In the genomic region with DNA sequence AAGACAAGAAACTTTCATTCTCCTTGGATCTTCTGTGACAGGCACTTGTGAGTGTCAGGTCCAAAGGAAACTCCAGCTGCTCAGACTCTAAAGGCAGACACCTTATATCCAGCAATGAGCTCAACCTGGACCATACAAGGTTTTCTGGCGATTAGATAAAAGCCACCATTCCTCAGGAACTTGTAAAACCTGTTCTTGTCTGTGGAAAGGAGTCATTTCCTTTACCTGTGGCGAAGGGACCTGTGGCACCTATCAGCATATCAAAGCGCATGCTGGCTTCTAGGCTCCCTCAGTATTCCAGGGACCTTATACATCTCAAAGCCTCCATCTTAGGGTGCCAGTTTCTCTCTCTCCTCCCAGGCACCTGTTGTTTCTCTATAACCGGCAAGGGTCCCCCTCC, we compare ENCODE assay signal across 24 mouse cellular contexts. TPM values are rescaled to one million over a fixed set of nuclear protein-coding genes. Genes with fewer than 3 reads are reported as not detected.
A peak's percentile ranks its signal among the peaks of the same experiment; 100 is the strongest.
DNase-seq lines count a peak whose midpoint lies in the region; ATAC-seq and TF ChIP-seq lines count a peak whose summit lies in the region.
"Had no signal": no experiment of that assay in that cellular context is flagged by ENCODE, and none has a peak within 500 bp of the region (broad histone marks: within the 10 kb centered on the region; RNA-seq: fewer than 3 reads in every experiment).

No protein-coding gene starts in this region.

- peak; percentile 27 for DNase-seq in R1 (ENCODE audit: low read depth, low spot score)
- no peak for DNase-seq in midbrain, embryonic 14.5 days
- DNase-seq: adrenal gland, adult 8-10 months; adrenal gland, postnatal 25 days; cerebellum, adult 18-20 months; cerebellum, adult 9-10 months; cerebellum, postnatal 14 days; gastrocnemius, postnatal 10 days; gastrocnemius, postnatal 36 days; heart, adult 2 months had no signal

- H3K9ac ChIP-seq in intestine, embryonic 15.5 days = no peak overlapping the region
- no peak overlapping the region for H3K9ac ChIP-seq in stomach, embryonic 16.5 days (ENCODE audit: low read length)
- no peak overlapping the region for H3K9ac ChIP-seq in midbrain, embryonic 14.5 days (replicated peaks; ENCODE audit: low read length)
- no peak overlapping the region for H3K9ac ChIP-seq in hindbrain, embryonic 13.5 days
- H3K9ac ChIP-seq: forebrain, embryonic 13.5 days; hindbrain, embryonic 14.5 days had no signal

- H3K9me3 ChIP-seq in intestine, embryonic 15.5 days = no peaks in the 10 kb centered on the region
- no peaks in the 10 kb centered on the region for H3K9me3 ChIP-seq in stomach, embryonic 16.5 days (replicated peaks; ENCODE audit: control insufficient read depth, low read length)
- H3K9me3 ChIP-seq in midbrain, embryonic 14.5 days (ENCODE audit: control insufficient read depth, low read length) = no peaks in the 10 kb centered on the region
- no peaks in the 10 kb centered on the region for H3K9me3 ChIP-seq in hindbrain, embryonic 13.5 days
- H3K9me3 ChIP-seq: forebrain, embryonic 10.5 days; forebrain, embryonic 13.5 days; hindbrain, embryonic 10.5 days had no signal

- TF ChIP-seq CTCF in small intestine, adult 2 months (IDR thresholded peaks at IDR 0.05; ENCODE audit: extremely low read depth, insufficient read length, insufficient replicate concordance, low read depth, low read length) = no peak

- WGBS in intestine, embryonic 15.5 days = 37% methylated on average over 4 of the region's 4 CpGs
- WGBS in small intestine, adult 2 months = 25% methylated on average over 4 of the region's 4 CpGs
- 40% methylated on average over 4 of the region's 4 CpGs for WGBS in stomach, embryonic 16.5 days
- WGBS in midbrain, embryonic 14.5 days = 42% methylated on average over 4 of the region's 4 CpGs
- WGBS in hindbrain, embryonic 13.5 days = 42% methylated on average over 4 of the region's 4 CpGs

- peaks cover 8% of the 10 kb centered on the region for H3K4me1 ChIP-seq in intestine, embryonic 15.5 days (replicated peaks)
- peaks cover 15% of the 10 kb centered on the region; the same call in 1 of the 2 replicates for H3K4me1 ChIP-seq in small intestine, adult 2 months (ENCODE audit: control insufficient read depth, insufficient read depth, insufficient read length, low read length)
- 0 out of 2 replicates have a peak, but pooled peaks cover 2% of the 10 kb centered on the region for H3K4me1 ChIP-seq in stomach, embryonic 16.5 days (ENCODE audit: control insufficient read depth, insufficient read depth, low read length)
- no peaks in the 10 kb centered on the region for H3K4me1 ChIP-seq in midbrain, embryonic 14.5 days (ENCODE audit: control insufficient read depth, insufficient read depth, low read length)
- H3K4me1 ChIP-seq in hindbrain, embryonic 13.5 days (replicated peaks) = peaks cover 4% of the 10 kb centered on the region; the same call in 1 of the 2 replicates
- H3K4me1 ChIP-seq: forebrain, embryonic 10.5 days; forebrain, embryonic 13.5 days had no signal

- peak; percentile 77 for ATAC-seq in intestine, embryonic 15.5 days
- ATAC-seq in stomach, embryonic 16.5 days (ENCODE audit: insufficient read depth, low FRiP score) = peak; percentile 70
- no peak for ATAC-seq in midbrain, embryonic 14.5 days (ENCODE audit: low FRiP score, low TSS enrichment)
- ATAC-seq in hindbrain, embryonic 13.5 days (ENCODE audit: low FRiP score) = no peak
- ATAC-seq in megakaryocyte progenitor cell, adult 5-6 weeks (replicated peaks; ENCODE audit: poor library complexity) = no peak
- ATAC-seq: activated CD4-positive, CD25-positive, alpha-beta regulatory T cell, adult 4 months; CD4-positive, CD25-positive, alpha-beta regulatory T cell, adult 4 months; forebrain, embryonic 13.5 days; forebrain, embryonic 16.5 days; hindbrain, postnatal 0 days had no signal

- H3K36me3 ChIP-seq in intestine, embryonic 15.5 days = no peaks in the 10 kb centered on the region
- no peaks in the 10 kb centered on the region for H3K36me3 ChIP-seq in small intestine, adult 2 months (ENCODE audit: control insufficient read depth, insufficient read depth, low read length)
- H3K36me3 ChIP-seq in stomach, embryonic 16.5 days (ENCODE audit: control insufficient read depth, insufficient read depth, low read length) = no peaks in the 10 kb centered on the region
- no peaks in the 10 kb centered on the region for H3K36me3 ChIP-seq in midbrain, embryonic 14.5 days (ENCODE audit: control insufficient read depth, insufficient read depth, low read length)
- no peaks in the 10 kb centered on the region for H3K36me3 ChIP-seq in hindbrain, embryonic 13.5 days
- H3K36me3 ChIP-seq: forebrain, embryonic 10.5 days; hindbrain, embryonic 10.5 days had no signal

- H3K27me3 ChIP-seq in intestine, embryonic 15.5 days (replicated peaks) = no peaks in the 10 kb centered on the region
- H3K27me3 ChIP-seq in small intestine, adult 2 months (ENCODE audit: control insufficient read depth, insufficient read depth, low read length) = no peaks in the 10 kb centered on the region
- no peaks in the 10 kb centered on the region for H3K27me3 ChIP-seq in stomach, embryonic 16.5 days (ENCODE audit: control insufficient read depth, insufficient read depth, low read length)
- no peaks in the 10 kb centered on the region for H3K27me3 ChIP-seq in midbrain, embryonic 14.5 days (ENCODE audit: control insufficient read depth, insufficient read depth, low read length)
- H3K27me3 ChIP-seq in hindbrain, embryonic 13.5 days = no peaks in the 10 kb centered on the region
- H3K27me3 ChIP-seq: forebrain, embryonic 13.5 days had no signal

- peak overlapping the region; percentile 49 for H3K27ac ChIP-seq in intestine, embryonic 15.5 days
- 0 out of 2 replicates have a peak overlapping the region, but pooled peaks have one; percentile 12 for H3K27ac ChIP-seq in small intestine, adult 2 months (ENCODE audit: insufficient read depth, low read depth, low read length)
- peak overlapping the region; percentile 77 for H3K27ac ChIP-seq in stomach, embryonic 16.5 days (ENCODE audit: low read length)
- H3K27ac ChIP-seq in midbrain, embryonic 14.5 days (replicated peaks; ENCODE audit: low read depth, low read length) = no peak overlapping the region
- H3K27ac ChIP-seq in hindbrain, embryonic 13.5 days = no peak overlapping the region
- H3K27ac ChIP-seq: forebrain, embryonic 10.5 days; forebrain, embryonic 13.5 days; heart, adult 2 months; hindbrain, embryonic 10.5 days; hindbrain, embryonic 14.5 days; hindbrain, postnatal 0 days had no signal

- no peak overlapping the region for H3K4me3 ChIP-seq in intestine, embryonic 15.5 days (replicated peaks)
- no peak overlapping the region for H3K4me3 ChIP-seq in small intestine, adult 2 months (ENCODE audit: low read depth, low read length)
- H3K4me3 ChIP-seq in stomach, embryonic 16.5 days (replicated peaks; ENCODE audit: low read length) = no peak overlapping the region
- H3K4me3 ChIP-seq in midbrain, embryonic 14.5 days (replicated peaks; ENCODE audit: low read depth, low read length) = no peak overlapping the region
- H3K4me3 ChIP-seq in hindbrain, embryonic 13.5 days = no peak overlapping the region
- H3K4me3 ChIP-seq: forebrain, embryonic 10.5 days; forebrain, embryonic 13.5 days; heart, adult 2 months; hindbrain, embryonic 10.5 days had no signal

- no peak for TF ChIP-seq POLR2A in small intestine, adult 2 months (IDR thresholded peaks at IDR 0.05; ENCODE audit: low read depth, low read length)

- no peak overlapping the region for H3K4me2 ChIP-seq in intestine, embryonic 15.5 days (replicated peaks)
- no peak overlapping the region for H3K4me2 ChIP-seq in stomach, embryonic 16.5 days (ENCODE audit: low read depth, low read length)
- no peak overlapping the region for H3K4me2 ChIP-seq in midbrain, embryonic 14.5 days (ENCODE audit: low read length)
- no peak overlapping the region for H3K4me2 ChIP-seq in hindbrain, embryonic 13.5 days
- H3K4me2 ChIP-seq: forebrain, embryonic 13.5 days; heart, embryonic 11.5 days; hindbrain, embryonic 14.5 days had no signal

RNA-seq across cellular contexts. Expression of a gene that starts 7.6 kb away (rescaled TPM):
- polyA plus RNA-seq in intestine, embryonic 15.5 days (2015; fragmentation: Nextera tagmentation; extraction: Ambion mirVana) = 368 and 384 TPM in 2 replicates
- polyA plus RNA-seq in small intestine, adult 2 months (2012; rRNA removed) = 131 and 371 TPM in 2 replicates
- 289 and 297 TPM in 2 replicates for polyA plus RNA-seq in stomach, embryonic 16.5 days (2015; fragmentation: Nextera tagmentation; extraction: Ambion mirVana)
- polyA plus RNA-seq in midbrain, embryonic 14.5 days (2014; fragmentation: Nextera tagmentation; extraction: Ambion mirVana) = 266 and 297 TPM in 2 replicates
- 250 and 265 TPM in 2 replicates for polyA plus RNA-seq in hindbrain, embryonic 13.5 days (2015; fragmentation: Nextera tagmentation; extraction: Ambion mirVana)
- 468 and 477 TPM in 2 replicates for total RNA-seq in megakaryocyte progenitor cell, adult 5-6 weeks (2015)
- 395 and 402 TPM in 2 replicates for total RNA-seq in megakaryocyte progenitor cell, adult 5-6 weeks (2017)

RNA-seq across cellular contexts. Expression of a gene that starts 31.3 kb away (rescaled TPM):
- polyA plus RNA-seq in intestine, embryonic 15.5 days (2015; fragmentation: Nextera tagmentation; extraction: Ambion mirVana) = 57.3 and 69.9 TPM in 2 replicates
- polyA plus RNA-seq in small intestine, adult 2 months (2012; rRNA removed) = 58.7 and 137 TPM in 2 replicates
- polyA plus RNA-seq in stomach, embryonic 16.5 days (2015; fragmentation: Nextera tagmentation; extraction: Ambion mirVana) = 36.8 and 39.0 TPM in 2 replicates
- 38.8 and 55.7 TPM in 2 replicates for polyA plus RNA-seq in midbrain, embryonic 14.5 days (2014; fragmentation: Nextera tagmentation; extraction: Ambion mirVana)
- 34.2 TPM in 2 replicates for polyA plus RNA-seq in hindbrain, embryonic 13.5 days (2015; fragmentation: Nextera tagmentation; extraction: Ambion mirVana)
- total RNA-seq in megakaryocyte progenitor cell, adult 5-6 weeks (2015) = 40.7 and 50.8 TPM in 2 replicates
- total RNA-seq in megakaryocyte progenitor cell, adult 5-6 weeks (2017) = 23.5 and 30.2 TPM in 2 replicates

Comparison
In these comparisons a context has a peak if more than half of its experiments do, and no peak if none do; other contexts are left out.
1. ATAC-seq: peak in intestine, embryonic 15.5 days (single experiment) and stomach, embryonic 16.5 days (single experiment); none in midbrain, embryonic 14.5 days (single experiment), hindbrain, embryonic 13.5 days (single experiment) and megakaryocyte progenitor cell, adult 5-6 weeks (single experiment).
2. H3K27ac ChIP-seq: peak in intestine, embryonic 15.5 days (single experiment), small intestine, adult 2 months (single experiment) and stomach, embryonic 16.5 days (single experiment); none in midbrain, embryonic 14.5 days (single experiment) and hindbrain, embryonic 13.5 days (single experiment).